Mouse (Mus musculus): ENCODE results near the gene Rbm43. TPM values are rescaled to one million over a fixed set of nuclear protein-coding genes. Genes with fewer than 3 reads are reported as not detected.
"Not testable (repeated sequence)": the region's sequence is repeated elsewhere in the genome, so short reads cannot be mapped to it uniquely, and the experiment has no call there.

Rbm43 gene
- total and polyA plus RNA-seq, 2 experiments from 2014 or later: 9.4 to 15.7 TPM

DNA sequence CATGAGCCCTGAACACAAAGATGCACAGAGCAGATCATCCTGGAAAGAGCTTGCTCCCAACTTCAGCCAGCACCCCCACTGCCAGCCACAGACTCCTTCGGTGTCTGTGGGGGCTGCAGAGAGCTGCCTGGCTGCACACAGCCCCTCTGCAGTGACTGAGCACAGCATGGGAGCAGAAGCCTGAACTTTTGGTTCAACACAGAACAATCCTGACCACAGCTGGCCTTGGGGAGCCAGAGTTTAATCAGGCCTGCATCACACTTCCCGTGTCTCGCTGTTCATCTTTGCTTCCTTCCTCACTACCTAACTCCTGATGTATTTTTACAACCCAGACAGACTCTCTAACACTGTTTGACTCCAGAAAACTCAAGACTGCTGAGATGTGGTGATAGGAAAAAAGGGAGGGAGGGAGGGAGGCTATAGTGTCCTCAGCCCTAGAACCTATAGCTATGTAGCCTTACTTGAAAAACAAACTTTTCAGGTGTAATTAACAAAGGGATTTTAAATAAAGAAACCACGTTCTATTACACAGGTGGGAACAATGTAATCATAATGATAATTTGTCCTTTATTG, 27.3 kb downstream of the Rbm43 start:
- Histone ChIP-seq H3K27me3 (ENCODE audit: insufficient read depth, low read length) (no peaks in the 10 kb centered on the region), H3K4me1 (ENCODE audit: insufficient read depth, low read length) (no peaks in the 10 kb centered on the region), H3K36me3 (ENCODE audit: insufficient read depth, low read length) (no peaks in the 10 kb centered on the region), H3K9ac (replicated peaks; ENCODE audit: low read length, poor library complexity, severe bottlenecking) (no peak overlapping the region), H3K4me2 (ENCODE audit: low read depth, low read length, poor library complexity, severe bottlenecking) (no peak overlapping the region), H3K27ac (ENCODE audit: low read depth, low read length) (no peak overlapping the region), H3K4me3 (ENCODE audit: low read depth, low read length) (no peak overlapping the region), H3K9me3 (ENCODE audit: low read length) (no peaks in the 10 kb centered on the region)
- WGBS: 41% methylated on average over 4 of the region's 4 CpGs
- no peak for DNase-seq (ENCODE audit: low spot score)
- ATAC-seq (ENCODE audit: low FRiP score): no peak
- TF ChIP-seq CTCF (IDR thresholded peaks at IDR 0.05): no peak

DNA sequence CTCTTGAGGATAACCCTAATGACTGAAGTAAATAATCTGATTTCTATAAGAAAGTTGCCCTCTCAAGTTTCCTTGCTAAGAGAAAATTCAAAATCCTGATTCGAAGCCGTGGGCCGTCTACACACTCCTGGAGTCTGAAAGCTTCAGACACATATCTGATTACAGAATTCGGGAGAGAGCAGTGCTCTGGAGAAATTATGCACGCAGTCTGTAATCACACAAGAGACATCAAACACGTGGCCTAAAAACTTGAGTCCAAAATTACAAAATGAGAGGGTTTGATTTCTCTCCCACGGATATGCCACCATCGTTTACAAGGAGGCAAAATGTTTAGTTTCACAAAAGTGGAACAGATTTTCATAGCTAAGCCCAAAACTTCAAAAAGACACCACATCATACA, 29.3 kb downstream of the Rbm43 start:
- 74% methylated on average over 8 of the region's 8 CpGs for WGBS
- ATAC-seq (ENCODE audit: low FRiP score): no peak

GRCm38 (mm10) chr2:51892411-51892901, 42.5 kb downstream of the Rbm43 start:
- no peaks in the 10 kb centered on the region for H3K36me3 ChIP-seq (ENCODE audit: insufficient read depth, low read length)
- ATAC-seq (ENCODE audit: low FRiP score): no peak

More for the DNA sequence above, 29.3 kb downstream of the Rbm43 start:
- Histone ChIP-seq H3K9ac (replicated peaks; ENCODE audit: low read length, poor library complexity, severe bottlenecking) (no peak overlapping the region), H3K27me3 (ENCODE audit: insufficient read depth, low read length) (no peaks in the 10 kb centered on the region), H3K36me3 (ENCODE audit: insufficient read depth, low read length) (no peaks in the 10 kb centered on the region), H3K9me3 (ENCODE audit: low read length) (no peaks in the 10 kb centered on the region), H3K4me3 (ENCODE audit: low read depth, low read length) (no peak overlapping the region), H3K4me1 (ENCODE audit: insufficient read depth, low read length) (no peaks in the 10 kb centered on the region), H3K4me2 (ENCODE audit: low read depth, low read length, poor library complexity, severe bottlenecking) (no peak overlapping the region), H3K27ac (ENCODE audit: low read depth, low read length) (no peak overlapping the region)
- DNase-seq (ENCODE audit: low spot score): no peak
- no peak for TF ChIP-seq CTCF (IDR thresholded peaks at IDR 0.05)

GRCm38 (mm10) chr2:51890961-51891360, 44.0 kb downstream of the Rbm43 start:
- no peaks in the 10 kb centered on the region for H3K36me3 ChIP-seq (ENCODE audit: insufficient read depth, low read length)
- H3K9ac ChIP-seq (replicated peaks; ENCODE audit: low read length, poor library complexity, severe bottlenecking): no peak overlapping the region
- H3K4me3 ChIP-seq (ENCODE audit: low read depth, low read length): no peak overlapping the region
- ATAC-seq (ENCODE audit: low FRiP score) (no peak), DNase-seq (ENCODE audit: low spot score) (no peak)
- no peaks in the 10 kb centered on the region for H3K4me1 ChIP-seq (ENCODE audit: insufficient read depth, low read length)
- no peak overlapping the region for H3K27ac ChIP-seq (ENCODE audit: low read depth, low read length)
- TF ChIP-seq CTCF (IDR thresholded peaks at IDR 0.05): no peak
- no peaks in the 10 kb centered on the region for H3K27me3 ChIP-seq (ENCODE audit: insufficient read depth, low read length)
- H3K9me3 ChIP-seq (ENCODE audit: low read length): no peaks in the 10 kb centered on the region
- H3K4me2 ChIP-seq (ENCODE audit: low read depth, low read length, poor library complexity, severe bottlenecking): no peak overlapping the region
- WGBS: 84% methylated on average over 4 of the region's 4 CpGs

More at GRCm38 (mm10) chr2:51892411-51892901, 42.5 kb downstream of the Rbm43 start:
- no peak overlapping the region for H3K27ac ChIP-seq (ENCODE audit: low read depth, low read length)
- no peaks in the 10 kb centered on the region for H3K27me3 ChIP-seq (ENCODE audit: insufficient read depth, low read length)
- H3K9ac ChIP-seq (replicated peaks; ENCODE audit: low read length, poor library complexity, severe bottlenecking): no peak overlapping the region
- no peaks in the 10 kb centered on the region for H3K4me1 ChIP-seq (ENCODE audit: insufficient read depth, low read length)
- H3K9me3 ChIP-seq (ENCODE audit: low read length): no peaks in the 10 kb centered on the region
- no peak for TF ChIP-seq CTCF (IDR thresholded peaks at IDR 0.05)
- no peak overlapping the region for H3K4me2 ChIP-seq (ENCODE audit: low read depth, low read length, poor library complexity, severe bottlenecking)
- no peak for DNase-seq (ENCODE audit: low spot score)
- 87% methylated on average over 12 of the region's 12 CpGs for WGBS
- H3K4me3 ChIP-seq (ENCODE audit: low read depth, low read length): no peak overlapping the region

DNA sequence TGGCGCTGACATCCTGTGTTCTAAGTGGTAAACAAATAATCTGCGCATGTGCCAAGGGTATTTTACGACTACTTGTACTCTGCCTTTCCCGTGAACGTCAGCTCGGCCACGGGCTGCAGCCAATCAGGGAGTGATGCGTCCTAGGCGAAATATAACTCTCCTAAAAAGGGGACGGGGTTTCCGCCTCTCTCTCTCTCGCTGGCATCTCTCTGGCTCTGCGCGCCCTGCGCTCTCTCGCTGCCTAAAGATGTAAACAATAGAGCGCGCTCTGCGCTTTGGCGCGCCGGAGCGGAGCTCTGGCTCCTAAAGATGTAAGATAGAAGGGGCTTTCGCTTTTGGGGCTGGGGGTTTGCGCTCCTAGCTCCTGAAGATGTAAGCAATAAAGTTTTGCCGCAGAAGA, 44.8 kb downstream of the Rbm43 start:
- H3K36me3 ChIP-seq (ENCODE audit: insufficient read depth, low read length); ATAC-seq (ENCODE audit: low FRiP score); H3K27ac ChIP-seq (ENCODE audit: low read depth, low read length); H3K9ac ChIP-seq (replicated peaks; ENCODE audit: low read length, poor library complexity, severe bottlenecking); H3K4me1 ChIP-seq (ENCODE audit: insufficient read depth, low read length); H3K9me3 ChIP-seq (ENCODE audit: low read length); H3K27me3 ChIP-seq (ENCODE audit: insufficient read depth, low read length); H3K4me3 ChIP-seq (ENCODE audit: low read depth, low read length); DNase-seq (ENCODE audit: low spot score); H3K4me2 ChIP-seq (ENCODE audit: low read depth, low read length, poor library complexity, severe bottlenecking): not testable (repeated sequence)
- 100% methylated on average over 8 of the region's 26 CpGs for WGBS

DNA sequence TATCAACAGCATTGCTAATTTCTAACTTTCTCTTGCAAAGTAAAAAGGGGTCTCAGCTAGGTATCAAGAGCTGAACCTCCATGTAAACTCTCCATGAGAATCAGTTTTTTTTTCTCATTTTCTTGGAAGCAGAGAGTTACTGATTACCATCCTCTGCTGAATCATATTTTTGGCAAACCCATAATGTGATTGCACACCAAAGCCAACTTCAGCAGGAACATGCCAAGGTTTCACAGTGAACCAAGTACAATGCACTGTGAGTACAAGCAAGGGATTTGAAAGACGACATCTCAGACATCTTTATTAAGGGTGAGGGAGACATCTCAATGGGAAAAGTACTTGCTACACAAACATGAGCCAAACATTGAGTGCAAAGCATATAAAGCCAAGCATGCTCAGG, 54.8 kb downstream of the Rbm43 start:
- no peak for TF ChIP-seq CTCF (IDR thresholded peaks at IDR 0.05)
- Histone ChIP-seq H3K27me3 (ENCODE audit: insufficient read depth, low read length) (no peaks in the 10 kb centered on the region), H3K36me3 (ENCODE audit: insufficient read depth, low read length) (no peaks in the 10 kb centered on the region), H3K4me2 (ENCODE audit: low read depth, low read length, poor library complexity, severe bottlenecking) (no peak overlapping the region), H3K9me3 (ENCODE audit: low read length) (no peaks in the 10 kb centered on the region), H3K9ac (replicated peaks; ENCODE audit: low read length, poor library complexity, severe bottlenecking) (no peak overlapping the region), H3K4me3 (ENCODE audit: low read depth, low read length) (no peak overlapping the region), H3K4me1 (ENCODE audit: insufficient read depth, low read length) (no peaks in the 10 kb centered on the region), H3K27ac (ENCODE audit: low read depth, low read length) (no peak overlapping the region)
- ATAC-seq (ENCODE audit: low FRiP score) (no peak), DNase-seq (ENCODE audit: low spot score) (no peak)
- WGBS: 60% methylated on average over 1 of the region's 1 CpGs

Other genes starting within 250 kb of the Rbm43 start
- gene Nmi, start 38.3 kb upstream of the Rbm43 start, total RNA-seq (2014; rRNA removed): 1.8 and 4.2 TPM in 2 replicates
- 6.4 and 6.5 TPM in 2 replicates for gene Nmi, start 38.3 kb upstream of the Rbm43 start, polyA plus RNA-seq (2015; fragmentation: Nextera tagmentation; extraction: Ambion mirVana)
- 1.6 and 2.0 TPM in 2 replicates for gene Tnfaip6, start 102.8 kb upstream of the Rbm43 start, total RNA-seq (2014; rRNA removed)
- gene Tnfaip6, start 102.8 kb upstream of the Rbm43 start, polyA plus RNA-seq (2015; fragmentation: Nextera tagmentation; extraction: Ambion mirVana): 3.1 and 3.2 TPM in 2 replicates
- gene Rif1, start 137.7 kb upstream of the Rbm43 start, total RNA-seq (2014; rRNA removed): 17.2 and 31.3 TPM in 2 replicates
- 8.1 and 13.8 TPM in 2 replicates for gene Rif1, start 137.7 kb upstream of the Rbm43 start, polyA plus RNA-seq (2015; fragmentation: Nextera tagmentation; extraction: Ambion mirVana)

Data from midbrain, postnatal 0 days (tissue).